Mouse (Mus musculus): ENCODE measurements at regions not wholly inside any gene's neighbourhood (a gene's known extent, or its start where the extent isn't known, plus 50 kb on each side); places are given as distances from the start of the nearest gene placed in this dataset.

DNA sequence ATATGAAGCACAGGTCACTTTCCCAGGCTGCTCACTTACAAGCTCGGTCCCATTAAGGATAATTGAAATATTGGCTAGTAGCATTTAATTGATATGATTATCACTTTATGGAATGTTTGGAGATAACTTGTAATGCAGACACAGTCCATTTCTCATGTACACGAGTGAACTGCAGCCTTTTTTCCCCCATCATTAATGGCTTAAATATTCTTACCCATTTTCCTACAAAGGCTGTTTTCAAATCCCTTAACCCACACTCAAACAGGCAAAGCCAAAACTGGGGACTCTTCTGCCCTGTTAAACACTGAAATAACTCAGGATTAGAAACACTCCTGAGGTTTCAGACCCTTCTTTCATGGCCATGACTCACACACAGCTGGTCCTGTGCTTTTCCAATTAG lies 649.2 kb upstream of the Tenm3 start:
- no peak overlapping the region for H3K4me3 ChIP-seq
- peaks cover 32% of the 10 kb centered on the region for H3K4me1 ChIP-seq
- no peaks in the 10 kb centered on the region for H3K27me3 ChIP-seq (ENCODE audit: low read depth, poor library complexity, severe bottlenecking)
- H3K9me3 ChIP-seq (replicated peaks): no peaks in the 10 kb centered on the region
- no peak for DNase-seq (ENCODE audit: low spot score)
- WGBS: 61% methylated on average over 2 of the region's 2 CpGs
- no peak overlapping the region for H3K27ac ChIP-seq
- H3K36me3 ChIP-seq: no peaks in the 10 kb centered on the region

DNA sequence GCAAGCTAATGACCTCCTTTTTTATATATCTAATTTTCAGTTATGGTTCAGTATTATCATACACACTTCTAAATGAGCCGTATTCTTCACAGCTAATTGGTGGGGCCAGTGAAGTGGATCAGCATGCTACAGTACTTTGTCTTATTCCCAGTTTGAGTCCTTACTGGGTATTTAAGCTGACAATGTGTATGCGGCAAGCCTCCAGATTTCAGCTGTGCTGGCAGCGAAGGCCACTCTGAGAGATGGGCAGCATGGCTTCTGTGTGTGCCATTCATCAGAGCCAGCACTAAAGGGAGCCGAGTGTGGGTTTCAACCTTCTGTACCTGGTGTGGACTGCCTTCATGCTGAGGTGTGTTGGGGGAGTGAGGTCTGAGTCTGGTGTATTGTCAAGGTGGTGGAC lies 641.5 kb upstream of the Tenm3 start:
- no peaks in the 10 kb centered on the region for H3K4me1 ChIP-seq
- no peak overlapping the region for H3K27ac ChIP-seq
- H3K27me3 ChIP-seq (ENCODE audit: low read depth, poor library complexity, severe bottlenecking): no peaks in the 10 kb centered on the region
- H3K36me3 ChIP-seq: no peaks in the 10 kb centered on the region
- H3K9me3 ChIP-seq (replicated peaks): no peaks in the 10 kb centered on the region
- no peak for DNase-seq (ENCODE audit: low spot score)
- WGBS: 86% methylated on average over 4 of the region's 4 CpGs
- no peak overlapping the region for H3K4me3 ChIP-seq

DNA sequence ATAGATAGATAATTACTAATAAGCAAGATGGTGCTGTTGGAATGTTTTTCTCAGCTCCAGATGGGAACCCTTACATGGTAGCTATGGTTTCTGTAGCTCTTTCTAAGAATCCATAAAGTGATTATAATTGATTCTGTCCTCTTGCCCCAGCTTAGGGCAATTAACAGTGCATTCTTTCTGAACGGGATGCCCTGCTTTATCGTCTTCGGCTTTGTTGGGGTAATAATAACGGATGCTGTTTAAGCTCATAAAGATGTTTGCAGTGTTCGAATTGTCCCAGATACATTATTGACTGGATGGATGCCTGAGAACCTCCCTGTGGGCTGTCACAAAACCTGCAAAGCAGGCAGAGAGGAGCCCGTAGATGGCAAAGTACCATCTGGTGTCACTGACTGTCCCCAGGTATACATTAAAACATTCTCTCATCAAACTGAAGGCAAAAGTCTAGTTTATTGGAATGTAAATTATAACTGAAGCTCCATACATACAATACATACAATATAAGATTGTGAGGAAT lies 637.8 kb upstream of the Tenm3 start:
- Histone ChIP-seq H3K4me3 (no peak overlapping the region), H3K4me1 (no peaks in the 10 kb centered on the region), H3K27me3 (ENCODE audit: low read depth, poor library complexity, severe bottlenecking) (no peaks in the 10 kb centered on the region), H3K27ac (no peak overlapping the region), H3K9me3 (replicated peaks) (no peaks in the 10 kb centered on the region), H3K36me3 (no peaks in the 10 kb centered on the region)
- 88% methylated on average over 6 of the region's 6 CpGs for WGBS
- no peak for DNase-seq (ENCODE audit: low spot score)

DNA sequence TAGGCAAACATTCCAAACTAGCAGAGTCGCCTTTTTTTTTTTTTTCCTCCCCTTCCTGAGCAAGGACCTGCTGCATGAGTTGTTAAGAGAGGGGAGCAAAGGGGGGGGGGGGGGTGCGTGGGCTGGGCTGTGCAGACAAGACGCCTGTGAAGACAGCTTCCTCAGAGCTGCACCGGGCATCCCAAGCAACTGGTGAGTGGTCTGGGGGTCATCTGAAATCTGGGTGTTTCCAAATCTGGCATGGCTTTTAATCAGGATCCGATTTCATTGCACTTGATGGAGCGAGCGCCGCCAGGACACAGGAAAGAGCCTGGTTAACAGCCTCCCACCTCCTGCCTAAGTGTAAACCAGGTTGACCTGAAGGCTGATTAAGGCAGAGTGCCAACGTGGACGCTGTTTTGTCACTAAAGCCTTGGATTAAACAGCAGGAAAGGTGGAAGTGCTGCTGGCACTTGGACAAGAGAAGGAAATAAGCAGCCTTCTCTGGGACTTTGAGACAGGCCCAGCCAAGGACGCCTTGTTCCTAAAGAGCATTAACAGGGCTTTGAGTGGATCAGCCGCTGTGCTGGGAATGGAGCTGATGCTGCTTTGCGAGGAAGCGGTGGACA lies 622.3 kb upstream of the Tenm3 start:
- no peaks in the 10 kb centered on the region for H3K9me3 ChIP-seq (replicated peaks)
- peak overlapping the region; percentile 81 for H3K27ac ChIP-seq
- no peaks in the 10 kb centered on the region for H3K36me3 ChIP-seq
- WGBS: 32% methylated on average over 14 of the region's 14 CpGs
- H3K27me3 ChIP-seq (ENCODE audit: low read depth, poor library complexity, severe bottlenecking): no peaks in the 10 kb centered on the region
- DNase-seq (ENCODE audit: low spot score): peak; percentile 55
- peak overlapping the region; percentile 23 for H3K4me3 ChIP-seq
- H3K4me1 ChIP-seq: peaks cover 40% of the 10 kb centered on the region

DNA sequence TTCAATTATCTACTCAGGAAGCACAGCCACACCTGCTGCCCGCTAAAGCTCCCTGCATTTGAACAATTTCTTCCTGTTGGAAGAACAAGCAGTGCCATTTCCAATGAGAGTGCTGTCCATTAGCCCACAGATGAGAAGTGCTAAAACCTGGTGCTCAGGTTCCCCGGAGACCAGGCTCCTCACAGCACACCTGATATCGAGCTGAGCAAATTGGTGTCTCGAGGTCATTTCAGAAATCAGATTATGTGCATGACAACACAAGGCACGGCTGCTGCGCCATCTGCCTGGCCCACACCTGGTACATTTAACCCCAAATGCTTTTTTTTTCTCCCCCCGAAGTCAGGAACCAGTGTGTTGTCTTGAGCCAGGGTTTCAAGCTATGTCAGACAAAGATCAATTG lies 621.3 kb upstream of the Tenm3 start:
- Histone ChIP-seq H3K27ac (no peak overlapping the region), H3K36me3 (no peaks in the 10 kb centered on the region), H3K4me3 (no peak overlapping the region), H3K9me3 (replicated peaks) (no peaks in the 10 kb centered on the region), H3K4me1 (peaks cover 47% of the 10 kb centered on the region), H3K27me3 (ENCODE audit: low read depth, poor library complexity, severe bottlenecking) (no peaks in the 10 kb centered on the region)
- 81% methylated on average over 7 of the region's 7 CpGs for WGBS
- no peak for DNase-seq (ENCODE audit: low spot score)

DNA sequence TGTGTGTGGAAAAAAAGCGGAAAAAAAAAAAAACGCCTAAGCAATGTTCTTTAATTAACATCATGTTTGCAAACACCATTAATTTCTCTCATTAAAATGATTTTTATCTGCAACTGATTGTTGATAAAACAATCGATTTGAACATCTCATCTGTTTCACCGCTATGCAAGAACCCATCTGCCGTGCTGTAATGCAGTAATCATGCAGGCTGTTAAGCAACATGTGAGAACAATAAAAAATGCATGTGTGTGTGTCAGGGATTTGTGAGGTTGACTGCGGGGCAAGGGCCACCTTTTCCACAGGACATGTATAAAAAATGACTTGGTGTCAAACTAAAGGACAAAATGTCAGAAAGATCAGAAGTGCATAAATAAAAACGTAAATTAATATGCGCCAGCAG lies 618.9 kb upstream of the Tenm3 start:
- Histone ChIP-seq H3K4me3 (no peak overlapping the region), H3K27ac (no peak overlapping the region), H3K9me3 (replicated peaks) (no peaks in the 10 kb centered on the region), H3K27me3 (ENCODE audit: low read depth, poor library complexity, severe bottlenecking) (no peaks in the 10 kb centered on the region), H3K4me1 (peaks cover 47% of the 10 kb centered on the region), H3K36me3 (no peaks in the 10 kb centered on the region)
- no peak for DNase-seq (ENCODE audit: low spot score)
- 49% methylated on average over 8 of the region's 8 CpGs for WGBS

DNA sequence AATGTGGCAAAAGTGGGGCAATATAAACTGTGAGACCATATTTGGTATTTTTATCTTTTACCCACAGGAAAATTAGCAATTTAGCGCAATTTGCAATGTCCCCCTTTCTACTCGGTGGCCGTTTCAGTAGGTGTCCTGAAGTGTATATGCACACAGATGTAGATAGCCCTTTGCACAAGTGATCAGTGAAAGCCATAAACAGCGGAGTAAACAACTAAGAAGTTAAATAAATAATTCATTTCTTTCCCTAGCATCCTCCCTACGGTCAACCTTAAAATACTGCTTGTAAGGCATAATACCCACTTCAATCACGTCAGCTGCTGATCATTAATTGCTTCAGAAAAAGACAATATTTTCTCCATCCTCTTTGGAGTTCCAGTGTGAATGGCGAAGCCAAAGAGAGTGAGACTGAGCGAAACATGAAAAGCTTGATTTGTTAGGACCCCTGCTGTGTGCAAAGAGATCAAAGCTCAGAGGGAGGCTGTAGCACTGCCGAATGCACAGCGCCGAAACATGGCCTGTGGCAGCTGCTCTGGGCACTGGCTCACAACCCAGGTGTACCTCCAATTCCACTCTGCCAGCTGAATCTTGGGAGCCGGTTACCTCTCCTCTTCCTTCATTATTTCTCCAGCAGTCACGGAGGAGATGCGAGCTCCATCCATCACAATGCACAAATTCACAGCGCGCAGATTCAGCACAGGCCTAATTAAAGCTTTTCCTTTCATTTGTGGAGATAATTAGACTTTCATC lies 618.1 kb upstream of the Tenm3 start:
- Histone ChIP-seq H3K36me3 (no peaks in the 10 kb centered on the region), H3K4me3 (peak overlapping the region; percentile 28), H3K27me3 (ENCODE audit: low read depth, poor library complexity, severe bottlenecking) (no peaks in the 10 kb centered on the region), H3K9me3 (replicated peaks) (no peaks in the 10 kb centered on the region), H3K27ac (peak overlapping the region; percentile 71), H3K4me1 (peaks cover 47% of the 10 kb centered on the region)
- WGBS: 26% methylated on average over 16 of the region's 16 CpGs
- DNase-seq (ENCODE audit: low spot score): peak; percentile 67

DNA sequence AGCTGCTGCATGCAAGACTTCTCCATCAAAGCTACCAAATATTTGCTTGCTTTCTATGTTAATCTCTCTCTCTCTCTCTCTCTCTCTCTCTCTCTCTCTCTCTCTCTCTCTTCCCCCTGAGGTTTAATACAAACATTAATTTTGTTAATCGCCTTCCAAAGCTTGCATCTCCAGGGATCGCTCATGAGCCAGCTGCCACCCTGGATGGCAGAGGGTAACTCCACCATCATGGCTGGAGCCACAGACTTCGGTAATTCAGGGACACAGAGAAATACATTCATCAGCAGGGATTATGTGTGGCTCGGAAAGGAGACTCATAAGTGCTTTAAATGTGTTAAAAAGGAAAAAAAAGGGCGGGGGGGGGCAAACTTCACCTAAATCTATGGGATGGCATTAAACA lies 601.7 kb upstream of the Tenm3 start:
- Histone ChIP-seq H3K4me3 (no peak overlapping the region), H3K9me3 (replicated peaks) (no peaks in the 10 kb centered on the region), H3K4me1 (peaks cover 11% of the 10 kb centered on the region), H3K27me3 (ENCODE audit: low read depth, poor library complexity, severe bottlenecking) (no peaks in the 10 kb centered on the region), H3K36me3 (no peaks in the 10 kb centered on the region), H3K27ac (0 out of 2 replicates have a peak overlapping the region, but pooled peaks have one; percentile 9)
- 71% methylated on average over 5 of the region's 5 CpGs for WGBS
- DNase-seq (ENCODE audit: low spot score): no peak

DNA sequence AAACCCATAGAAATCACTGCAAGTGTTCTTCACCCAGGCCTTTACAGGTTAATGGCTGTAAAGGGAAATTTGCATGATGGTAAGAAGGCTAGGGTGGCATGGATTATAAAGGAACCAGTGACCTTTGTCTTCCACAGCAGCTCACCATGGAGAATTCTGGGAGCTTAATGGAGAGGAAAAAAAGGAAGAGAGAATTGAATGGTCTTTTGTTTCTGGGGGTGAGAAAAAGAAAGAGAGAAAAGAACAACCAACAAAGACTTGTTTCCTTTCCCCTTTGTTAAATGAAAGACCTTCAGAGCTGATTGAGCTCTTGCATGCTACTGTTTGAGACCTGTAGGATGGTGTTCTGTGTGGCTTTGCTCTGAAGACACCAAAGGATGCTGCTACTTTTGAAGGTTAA lies 597.5 kb upstream of the Tenm3 start:
- no peak for DNase-seq (ENCODE audit: low spot score)
- H3K4me3 ChIP-seq: no peak overlapping the region
- H3K27me3 ChIP-seq (ENCODE audit: low read depth, poor library complexity, severe bottlenecking): no peaks in the 10 kb centered on the region
- H3K4me1 ChIP-seq: peaks cover 9% of the 10 kb centered on the region
- H3K36me3 ChIP-seq: no peaks in the 10 kb centered on the region
- H3K27ac ChIP-seq: no peak overlapping the region
- H3K9me3 ChIP-seq (replicated peaks): no peaks in the 10 kb centered on the region

DNA sequence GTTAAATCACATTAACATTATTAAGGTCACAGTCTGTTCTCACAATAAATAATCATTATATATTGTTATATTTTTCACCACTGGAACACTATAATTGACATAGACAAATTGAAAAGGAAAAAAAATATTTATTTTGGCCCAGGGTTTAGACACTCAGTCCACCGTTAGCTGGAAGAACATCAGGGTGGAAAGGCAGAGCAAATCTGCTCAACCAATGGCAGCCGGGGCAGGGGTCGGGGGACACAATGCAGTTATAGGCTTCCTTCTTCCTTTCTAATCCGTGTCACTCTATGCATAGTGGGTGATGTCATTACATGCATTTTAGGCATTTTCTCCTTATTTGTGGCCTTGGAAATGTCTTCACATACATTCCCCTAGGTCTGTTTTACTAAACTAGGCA lies 552.8 kb upstream of the Tenm3 start:
- no peaks in the 10 kb centered on the region for H3K9me3 ChIP-seq (replicated peaks)
- WGBS: 85% methylated on average over 4 of the region's 4 CpGs
- H3K27me3 ChIP-seq (ENCODE audit: low read depth, poor library complexity, severe bottlenecking): no peaks in the 10 kb centered on the region
- no peak overlapping the region for H3K4me3 ChIP-seq
- no peaks in the 10 kb centered on the region for H3K36me3 ChIP-seq
- no peak overlapping the region for H3K27ac ChIP-seq
- no peaks in the 10 kb centered on the region for H3K4me1 ChIP-seq
- DNase-seq (ENCODE audit: low spot score): no peak

DNA sequence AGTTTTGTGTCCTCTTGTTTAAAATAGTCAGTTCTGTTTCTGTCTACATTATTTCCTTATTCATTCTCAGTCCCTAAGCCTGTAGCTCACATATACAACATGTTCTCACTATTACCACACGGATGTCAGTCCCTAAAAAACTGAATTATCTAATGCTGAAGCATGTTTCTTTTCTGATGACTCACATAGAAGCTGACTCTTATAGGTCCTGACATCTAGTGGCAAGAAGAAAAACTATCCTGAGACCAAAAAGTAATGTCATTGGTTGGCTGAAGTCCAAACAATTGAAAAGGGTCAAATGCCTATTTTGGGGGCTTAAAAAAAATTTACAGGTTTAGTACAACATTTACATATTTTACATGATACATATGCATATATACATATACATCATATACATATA lies 551.3 kb upstream of the Tenm3 start:
- Histone ChIP-seq H3K27ac (no peak overlapping the region), H3K36me3 (no peaks in the 10 kb centered on the region), H3K27me3 (ENCODE audit: low read depth, poor library complexity, severe bottlenecking) (no peaks in the 10 kb centered on the region), H3K4me1 (peaks cover 3% of the 10 kb centered on the region), H3K4me3 (no peak overlapping the region), H3K9me3 (replicated peaks) (no peaks in the 10 kb centered on the region)
- no peak for DNase-seq (ENCODE audit: low spot score)
- whole genome bisulfite sequencing: 50% methylated on average over 1 of the region's 1 CpGs

DNA sequence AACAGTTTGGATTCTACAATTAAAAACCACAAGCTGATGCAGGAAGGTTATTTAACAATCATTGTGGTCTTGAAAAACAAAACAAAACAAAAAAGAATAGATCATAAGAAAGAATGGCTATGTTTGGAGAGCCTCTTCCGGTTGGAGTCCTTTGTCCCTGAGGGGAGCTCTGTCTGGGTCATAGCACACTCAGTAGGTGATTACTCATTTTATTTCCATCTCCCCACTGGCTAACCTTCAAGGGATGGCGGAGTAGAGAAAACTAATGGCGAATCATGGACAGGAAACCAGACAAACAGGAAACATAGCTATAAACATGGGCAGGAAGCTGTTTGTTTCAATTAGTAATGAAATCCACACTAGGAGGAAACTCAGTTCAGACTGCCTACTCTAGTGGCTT lies 545.8 kb upstream of the Tenm3 start:
- no peak for DNase-seq (ENCODE audit: low spot score)
- no peak overlapping the region for H3K4me3 ChIP-seq
- 59% methylated on average over 3 of the region's 3 CpGs for WGBS
- no peaks in the 10 kb centered on the region for H3K9me3 ChIP-seq (replicated peaks)
- H3K36me3 ChIP-seq: no peaks in the 10 kb centered on the region
- H3K27ac ChIP-seq: peak overlapping the region; percentile 53
- H3K27me3 ChIP-seq (ENCODE audit: low read depth, poor library complexity, severe bottlenecking): no peaks in the 10 kb centered on the region
- peaks cover 16% of the 10 kb centered on the region for H3K4me1 ChIP-seq

DNA sequence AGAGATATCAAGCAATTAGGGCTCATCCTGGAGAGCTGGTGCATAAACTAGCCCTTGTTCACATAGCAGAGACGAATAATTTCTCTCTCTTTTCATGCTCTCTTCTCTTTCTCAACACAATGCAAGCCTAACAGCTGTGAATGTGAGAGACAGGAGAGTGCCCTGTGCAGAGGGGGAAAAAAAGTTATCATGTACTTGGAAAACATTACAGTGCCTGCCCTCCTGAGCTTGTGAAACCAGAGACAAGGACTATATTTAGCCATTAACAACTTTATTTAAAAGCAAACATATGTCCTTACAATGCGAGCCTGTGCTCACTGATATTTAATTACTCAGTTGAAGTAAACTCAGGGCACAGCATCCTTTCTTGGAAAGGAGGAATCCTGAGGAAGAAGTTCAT lies 543.8 kb upstream of the Tenm3 start:
- Histone ChIP-seq H3K4me1 (peaks cover 16% of the 10 kb centered on the region), H3K4me3 (no peak overlapping the region), H3K9me3 (replicated peaks) (no peaks in the 10 kb centered on the region), H3K27ac (no peak overlapping the region), H3K27me3 (ENCODE audit: low read depth, poor library complexity, severe bottlenecking) (no peaks in the 10 kb centered on the region), H3K36me3 (no peaks in the 10 kb centered on the region)
- WGBS: 66% methylated on average over 2 of the region's 2 CpGs
- DNase-seq (ENCODE audit: low spot score): no peak

Data from limb, embryonic 10.5 days (tissue).